Mouse (Mus musculus): ENCODE results near the gene Rflna.

DNA sequence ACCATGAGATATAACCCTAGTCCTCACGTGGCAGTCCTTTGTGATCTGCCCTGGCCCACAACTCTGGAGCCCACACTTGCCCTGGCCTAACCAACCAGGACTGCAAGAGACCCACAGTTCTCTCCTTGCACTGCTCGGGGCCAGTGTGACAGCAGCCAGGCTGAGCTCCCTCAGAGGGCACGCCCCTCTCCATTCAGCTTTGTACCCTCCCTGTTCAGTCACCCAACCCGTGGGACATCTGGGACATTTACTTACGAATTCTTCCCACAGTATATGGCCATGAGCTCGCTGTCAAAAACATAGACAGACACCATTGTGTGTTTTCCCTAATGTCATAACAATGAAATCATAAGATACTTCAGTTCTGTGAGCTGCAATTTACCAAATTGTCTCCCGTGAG is 40.3 kb upstream of the Rflna start:
- no peak for TF ChIP-seq GATA1 (IDR thresholded peaks at IDR 0.05; ENCODE audit: borderline replicate concordance, low read length)
- no peak for TF ChIP-seq FLI1 (IDR thresholded peaks at IDR 0.05; ENCODE audit: low read length)

Data from megakaryocyte, embryonic 14.5 days (primary cell).